Mouse (Mus musculus) layer of hippocampus, postnatal 36 days (tissue): ENCODE results near the gene Mtus2. TPM values are rescaled to one million over a fixed set of nuclear protein-coding genes. Genes with fewer than 3 reads are reported as not detected.

Experiments
- DNase-seq, 2 experiments: peaks; one replicate each; pipeline ENCODE4 v3.0.0; 2022
- total RNA-seq, 2 experiments: library from RNA; stranded (reverse); gene quantifications; 2 replicates each; pipeline ENCODE4 v1.2.3; 2021

The Mtus2 gene
- total RNA-seq, 2 experiments from 2014 or later: 31.4 to 32.1 TPM

DNA sequence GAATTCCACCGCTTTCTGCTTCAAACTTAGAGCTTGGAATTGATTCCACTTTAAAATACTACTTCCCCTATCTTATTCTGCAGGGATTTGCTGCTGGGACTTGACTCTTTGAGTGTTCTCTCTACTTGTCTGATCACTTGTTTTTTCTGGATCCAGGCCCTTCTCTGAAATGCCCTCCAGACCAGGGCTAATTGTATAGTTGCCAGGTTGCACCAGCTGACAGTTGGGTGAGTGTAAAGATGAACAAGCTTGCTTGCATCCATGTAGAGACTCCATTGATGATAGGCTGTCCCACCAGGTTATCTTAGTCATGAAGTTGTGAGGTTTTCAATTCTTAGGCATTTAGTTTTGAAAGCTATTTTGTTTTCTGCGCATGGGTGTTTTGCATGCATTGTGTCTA is 92.2 kb downstream of the Mtus2 start:
- no peak for DNase-seq

DNA sequence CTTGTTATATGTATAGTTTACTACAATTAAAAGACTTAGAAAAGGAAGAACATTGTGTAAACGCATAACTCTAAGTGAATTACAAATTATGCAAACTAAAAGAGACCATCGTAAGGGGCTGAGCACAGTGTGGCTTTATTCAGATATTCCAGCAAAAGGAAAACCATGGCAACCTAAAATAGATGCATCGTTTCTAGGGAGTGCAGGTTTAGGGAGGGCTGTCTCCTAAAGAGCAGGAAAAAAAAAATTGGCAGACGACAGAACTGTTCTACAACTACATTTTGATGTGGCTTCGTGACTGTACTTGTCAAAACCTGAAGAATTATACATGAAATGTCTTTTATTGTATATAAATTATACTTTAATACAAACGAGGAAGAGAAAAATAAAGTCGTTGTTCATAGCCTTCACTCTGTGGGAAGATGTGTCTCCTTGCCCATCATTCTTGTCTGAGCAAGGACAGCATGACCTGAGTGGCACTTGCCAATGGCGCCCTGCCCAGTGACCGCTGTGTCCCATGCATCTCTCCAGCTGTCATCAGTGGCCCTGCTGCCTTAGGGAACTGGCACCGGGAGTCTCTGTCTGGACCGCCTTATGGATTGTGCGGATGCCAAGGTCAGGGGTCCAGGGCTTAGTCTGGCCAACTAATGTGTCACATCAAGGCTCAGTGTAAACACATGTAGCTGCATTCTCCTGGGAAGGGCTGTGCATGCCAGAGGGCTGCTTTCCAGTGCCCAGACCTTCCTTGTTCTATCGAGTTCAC is 95.9 kb downstream of the Mtus2 start:
- DNase-seq: peak in 1 of 2 experiments; percentile 5

DNA sequence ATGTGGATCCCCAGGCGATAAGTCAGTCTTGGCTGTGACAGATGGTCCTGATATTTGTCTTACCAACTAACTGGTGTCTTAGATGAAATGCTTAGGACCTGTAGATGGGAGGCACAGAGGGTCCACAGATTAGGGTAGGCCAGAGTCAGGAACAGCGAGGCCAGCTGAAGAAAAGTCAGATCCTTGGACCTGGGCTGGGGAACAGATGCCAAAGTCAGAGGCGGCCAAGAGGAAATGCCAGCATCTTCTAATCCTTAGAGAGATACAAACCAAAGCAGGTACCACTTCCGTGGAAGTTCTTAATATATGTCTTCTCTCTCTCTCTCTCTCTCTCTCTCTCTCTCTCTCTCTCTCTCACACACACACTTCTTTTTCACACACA is 96.5 kb downstream of the Mtus2 start:
- no peak for DNase-seq

DNA sequence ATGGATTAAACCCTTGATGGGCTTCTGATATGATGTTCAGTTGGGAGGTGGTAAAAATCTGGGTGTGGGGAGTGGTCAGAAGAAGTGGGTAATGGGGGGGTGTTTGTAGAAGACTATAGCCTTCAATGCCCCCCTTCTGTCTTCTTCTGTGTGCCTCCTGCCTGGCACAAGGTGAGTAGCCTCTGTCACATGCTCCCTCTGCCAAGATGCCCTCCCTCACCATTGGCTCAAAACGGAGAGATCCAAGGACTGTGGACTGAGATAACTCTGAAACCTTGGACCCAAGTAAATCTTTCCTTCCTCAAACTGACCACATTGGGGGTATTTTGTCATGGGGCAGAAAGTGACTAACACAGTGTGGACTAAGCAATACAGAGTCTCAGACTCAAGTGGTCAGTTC is 99.7 kb downstream of the Mtus2 start:
- no peak for DNase-seq

DNA sequence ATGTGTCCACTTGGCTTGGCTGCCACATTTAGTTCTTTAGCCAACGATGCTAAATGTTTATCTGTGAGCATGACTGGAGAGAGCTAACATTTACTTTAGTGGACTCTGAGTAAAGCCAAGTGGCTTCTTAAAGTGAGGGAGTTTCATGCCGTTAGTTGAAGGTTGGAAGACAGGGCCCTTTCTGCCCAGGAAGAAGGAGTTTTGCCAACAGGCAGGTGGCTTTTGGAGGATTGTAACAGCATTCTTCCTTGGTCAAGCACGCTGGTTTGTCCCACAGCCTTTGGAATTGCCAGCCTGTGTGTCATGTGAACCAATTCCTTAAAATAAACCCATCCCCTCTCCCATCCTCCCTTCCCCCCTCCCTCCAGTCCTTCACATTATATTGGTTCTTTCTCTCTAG is 100.3 kb downstream of the Mtus2 start:
- no peak for DNase-seq

DNA sequence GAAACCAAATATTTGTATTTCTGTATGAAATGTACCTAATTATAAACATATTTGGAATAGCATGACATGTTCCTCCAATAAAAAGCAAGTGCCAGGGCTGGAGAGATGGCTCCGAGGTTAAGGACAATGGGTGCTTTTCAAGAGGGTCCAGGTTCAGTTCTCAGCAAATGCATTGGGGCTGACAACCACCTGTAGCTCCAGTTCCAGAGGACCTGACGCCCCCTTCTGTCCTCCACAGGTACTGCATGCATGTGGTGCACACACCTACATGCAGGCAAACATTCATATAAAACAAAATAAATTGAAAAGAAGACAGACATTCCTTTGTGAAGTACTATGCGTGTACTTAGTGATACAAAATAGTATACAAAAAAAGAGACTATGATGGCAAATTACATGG is 102.2 kb downstream of the Mtus2 start:
- DNase-seq: no peak

DNA sequence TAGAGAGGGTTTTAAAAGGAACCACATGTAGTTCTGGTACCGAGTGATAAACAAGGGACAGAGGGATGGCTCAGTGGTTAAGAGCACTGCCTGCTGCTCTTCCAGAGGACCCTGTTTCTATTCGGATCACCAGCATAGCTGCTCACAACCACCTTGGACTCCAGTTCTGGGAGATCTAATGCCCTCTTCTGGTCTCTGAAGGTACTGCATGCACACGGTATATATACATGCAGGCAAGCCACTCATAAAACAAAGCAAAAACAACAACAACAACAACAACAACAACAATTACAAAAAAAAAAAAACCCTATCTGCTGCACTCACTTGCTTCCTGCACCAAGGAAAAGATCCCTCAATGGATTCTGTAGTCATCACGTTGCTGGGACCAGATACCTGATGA is 104.7 kb downstream of the Mtus2 start:
- DNase-seq: no peak

DNA sequence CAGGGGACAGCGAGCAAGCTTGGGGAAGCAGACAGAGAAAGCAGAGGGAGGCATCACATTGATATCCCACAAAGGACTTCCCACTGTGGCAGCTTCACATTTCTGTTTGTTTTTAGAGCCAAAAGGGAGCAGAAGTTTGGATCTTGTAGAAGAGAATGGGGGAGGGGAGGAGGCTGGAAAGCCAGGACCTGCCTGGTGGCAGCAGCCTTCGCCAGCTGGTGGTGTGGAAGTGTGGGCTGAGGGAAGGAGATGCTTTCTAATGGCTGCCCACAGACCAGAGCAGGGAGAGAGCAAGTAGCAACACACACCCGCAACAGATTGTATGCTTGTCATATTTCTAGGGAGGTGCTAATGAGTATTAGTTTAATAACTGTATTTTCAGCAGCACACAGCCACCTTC is 106.6 kb downstream of the Mtus2 start:
- DNase-seq: peak in 1 of 2 experiments; percentile 14

DNA sequence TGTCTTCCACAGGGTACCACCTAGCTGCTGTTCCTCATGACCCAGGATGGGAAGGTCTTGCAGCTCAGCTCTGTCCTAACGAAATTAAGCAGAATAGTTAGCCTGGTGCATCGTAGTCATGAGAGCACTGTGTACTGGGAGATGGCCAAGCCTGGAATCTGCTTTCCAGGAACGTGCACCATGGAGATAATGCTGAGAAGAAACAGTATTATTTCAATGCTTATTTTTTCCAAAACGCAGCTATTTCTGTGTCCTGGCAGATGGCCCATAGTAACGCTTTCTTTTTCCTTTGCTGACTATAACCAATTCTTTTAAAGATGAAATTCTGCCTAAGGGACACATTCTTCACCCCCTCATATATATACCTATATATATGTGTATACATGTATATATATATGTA is 108.1 kb downstream of the Mtus2 start:
- peak in 1 of 2 experiments; percentile 7 for DNase-seq

DNA sequence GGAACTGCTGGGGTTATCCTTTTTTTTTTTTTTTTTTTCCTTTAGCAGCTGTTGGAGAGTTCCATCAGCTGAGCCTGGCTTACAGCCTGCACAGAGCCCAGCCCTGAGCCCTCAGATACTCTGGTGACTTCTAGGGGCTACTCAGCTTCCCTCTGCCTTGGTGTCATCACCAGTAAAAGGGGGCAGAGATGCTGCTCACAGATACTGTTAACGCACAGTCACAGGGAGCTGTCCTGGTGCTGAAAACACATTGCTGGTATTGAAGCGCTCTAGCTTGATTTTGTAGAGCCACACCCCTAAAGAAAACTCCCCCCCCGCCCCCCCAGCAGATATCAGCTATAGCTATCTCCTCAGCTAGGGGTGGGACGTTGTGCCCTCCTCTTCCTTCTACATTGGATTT is 112.8 kb downstream of the Mtus2 start:
- DNase-seq: no peak

DNA sequence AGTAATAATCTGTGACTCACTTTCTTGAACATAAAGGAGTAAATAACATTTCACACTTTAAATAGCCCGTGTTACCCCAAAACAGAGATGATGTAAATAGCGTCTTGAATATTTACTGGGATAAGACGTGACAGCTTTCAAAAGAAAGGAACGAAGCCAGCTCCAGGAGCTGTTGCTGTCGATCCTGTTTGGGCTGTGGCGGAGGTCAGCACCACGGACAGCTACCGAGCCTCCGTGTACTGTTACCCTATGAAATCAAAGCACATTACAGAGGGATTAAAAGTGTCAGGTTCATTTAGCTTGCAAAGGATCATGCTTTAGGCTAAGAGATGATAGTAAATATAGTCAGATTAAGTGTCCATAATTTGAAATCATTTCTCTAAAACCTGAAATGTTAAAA is 114.7 kb downstream of the Mtus2 start:
- DNase-seq: no peak

DNA sequence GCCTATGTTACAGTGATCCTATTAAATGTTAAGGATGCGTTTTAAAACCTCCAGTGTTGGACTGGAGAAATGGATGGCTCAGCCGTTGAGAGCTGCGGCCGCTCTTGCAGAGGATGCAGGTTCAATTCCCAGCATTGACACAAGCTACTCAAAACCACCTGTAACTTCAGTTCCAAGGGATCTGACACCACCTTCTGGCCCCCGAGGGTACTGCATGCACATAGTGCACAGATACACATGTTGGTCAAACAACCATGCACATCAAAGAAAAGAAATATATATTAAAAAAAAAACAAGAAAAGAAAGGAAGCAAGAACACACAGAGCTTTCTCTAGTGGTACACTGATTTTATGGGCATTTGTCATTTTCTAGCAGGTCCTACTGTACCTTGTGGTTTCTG is 116.3 kb downstream of the Mtus2 start:
- no peak for DNase-seq

DNA sequence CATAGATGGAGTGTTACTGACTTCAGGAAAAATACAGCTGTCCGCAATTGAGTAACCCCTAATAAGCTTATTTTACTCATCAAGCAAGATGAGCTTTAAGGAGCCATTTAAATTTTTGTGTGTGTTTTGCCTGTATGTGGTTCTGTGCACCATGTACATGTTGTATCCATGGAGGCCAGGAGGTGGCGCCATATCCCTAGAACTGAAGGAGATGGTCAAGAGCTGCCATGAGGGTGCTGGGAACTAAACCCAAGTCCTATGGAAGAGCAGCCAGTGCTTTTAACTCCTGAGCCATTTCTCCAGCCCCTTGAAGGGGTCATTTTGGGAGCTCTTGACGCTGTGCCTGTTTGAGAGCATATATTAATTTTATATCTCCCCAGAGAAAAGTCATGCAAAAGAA is 122.6 kb downstream of the Mtus2 start:
- DNase-seq: no peak

DNA sequence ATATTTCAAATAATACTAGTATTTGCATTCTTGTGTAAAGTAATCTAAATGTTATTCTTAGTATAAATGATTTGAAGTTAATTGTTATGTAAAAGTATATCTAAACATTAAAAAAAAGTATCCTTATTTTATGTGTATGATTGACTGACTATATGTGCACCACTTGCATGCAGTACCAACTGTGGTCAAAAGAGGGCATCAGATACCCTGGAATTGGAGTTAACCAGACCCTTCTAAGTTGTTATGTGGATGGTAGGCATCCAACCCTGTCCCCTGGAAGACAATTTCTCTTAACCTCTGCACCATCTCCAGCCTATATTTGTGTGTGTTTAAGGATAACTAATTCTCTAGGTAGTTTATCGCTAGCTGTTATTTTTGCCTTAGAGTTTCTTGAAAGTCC is 126.4 kb downstream of the Mtus2 start:
- DNase-seq: no peak

DNA sequence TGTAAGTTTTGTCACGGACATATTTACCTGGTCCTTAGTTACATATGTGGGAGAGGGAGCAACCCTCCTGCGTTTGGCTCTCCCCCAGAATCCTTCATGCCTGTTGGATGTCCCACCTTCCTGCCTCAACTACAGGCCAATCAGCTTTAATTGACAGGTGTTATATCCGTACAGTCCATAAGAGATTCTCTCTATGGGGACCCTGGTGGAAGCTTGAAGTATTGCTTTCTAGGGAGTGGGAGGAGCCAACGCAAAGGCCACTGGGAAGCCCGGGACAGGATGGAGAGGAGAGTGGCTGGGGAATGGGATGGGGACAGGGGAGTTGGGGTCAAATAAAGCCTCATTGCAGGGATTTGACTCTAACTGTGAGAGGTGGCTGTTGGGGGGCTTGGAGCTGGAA is 127.6 kb downstream of the Mtus2 start:
- DNase-seq: no peak

DNA sequence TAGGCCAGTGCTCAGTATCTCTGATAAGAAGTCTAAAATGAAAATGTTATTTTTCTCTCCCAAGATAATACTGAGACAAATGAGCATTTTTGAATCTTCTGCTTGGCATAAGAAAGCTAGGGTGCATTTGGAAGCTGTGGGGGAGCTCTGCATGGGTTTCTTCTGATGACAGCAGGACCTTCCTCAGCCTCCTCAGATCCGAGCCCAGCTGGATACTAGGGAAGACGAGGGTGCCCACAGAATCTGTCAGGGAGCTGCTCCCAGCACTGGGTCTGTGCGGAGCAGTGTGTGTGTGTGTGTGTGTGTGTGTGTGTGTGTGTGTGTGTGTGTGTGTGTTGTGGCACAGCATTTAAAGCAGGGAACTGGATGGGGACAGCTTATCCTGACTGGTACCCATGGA is 130.7 kb downstream of the Mtus2 start:
- DNase-seq: no peak

DNA sequence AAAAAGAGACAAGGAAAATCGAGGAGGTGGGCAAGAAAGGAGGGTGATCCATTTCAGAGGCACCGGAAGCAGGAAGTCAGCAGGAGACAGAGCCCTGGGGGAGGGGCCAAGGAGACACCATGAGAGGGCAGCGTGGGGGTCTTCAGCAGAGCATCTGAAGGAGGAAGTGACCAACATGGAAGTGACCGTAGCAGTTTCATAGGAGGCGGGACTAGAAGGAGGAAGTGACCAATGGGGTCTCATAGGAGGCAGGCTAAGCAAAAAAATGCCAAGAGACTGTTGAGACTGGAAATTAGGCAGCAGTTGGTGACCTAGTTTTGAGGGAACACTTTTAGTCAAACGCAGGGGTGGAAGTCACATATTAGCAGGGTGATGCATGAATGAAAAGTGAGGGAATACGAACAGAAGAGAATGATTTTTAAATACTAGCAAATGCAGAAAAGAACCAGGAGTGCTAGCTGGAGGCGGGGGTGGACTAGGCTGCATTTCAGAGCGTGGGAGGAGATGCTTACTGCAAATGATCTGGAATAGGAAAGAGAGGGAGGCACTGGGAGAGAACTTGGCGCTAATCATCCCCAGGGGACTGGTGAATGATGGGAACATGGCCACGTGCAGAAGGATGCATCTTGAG is 133.2 kb downstream of the Mtus2 start:
- peak; percentile 68 to 70 for DNase-seq

DNA sequence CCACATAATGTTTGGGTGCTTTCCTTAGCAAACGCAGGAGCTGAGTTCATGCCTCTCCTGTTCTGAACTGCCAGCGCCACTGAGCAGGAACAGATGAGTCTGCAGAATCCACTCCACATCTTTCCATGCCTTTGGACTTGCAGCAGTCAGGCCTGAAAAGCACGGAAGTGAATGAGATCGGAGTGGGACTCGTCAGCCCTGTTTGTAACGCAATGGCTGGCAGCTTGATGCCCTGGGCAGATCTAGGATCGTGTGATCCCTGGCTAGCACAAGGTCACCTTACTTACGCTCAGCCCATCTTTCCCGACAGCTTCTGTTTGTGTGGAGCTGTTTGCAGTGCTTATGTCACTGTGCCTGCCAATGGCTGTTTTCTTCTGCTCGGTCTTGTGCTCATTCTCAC is 137.5 kb downstream of the Mtus2 start:
- no peak for DNase-seq

DNA sequence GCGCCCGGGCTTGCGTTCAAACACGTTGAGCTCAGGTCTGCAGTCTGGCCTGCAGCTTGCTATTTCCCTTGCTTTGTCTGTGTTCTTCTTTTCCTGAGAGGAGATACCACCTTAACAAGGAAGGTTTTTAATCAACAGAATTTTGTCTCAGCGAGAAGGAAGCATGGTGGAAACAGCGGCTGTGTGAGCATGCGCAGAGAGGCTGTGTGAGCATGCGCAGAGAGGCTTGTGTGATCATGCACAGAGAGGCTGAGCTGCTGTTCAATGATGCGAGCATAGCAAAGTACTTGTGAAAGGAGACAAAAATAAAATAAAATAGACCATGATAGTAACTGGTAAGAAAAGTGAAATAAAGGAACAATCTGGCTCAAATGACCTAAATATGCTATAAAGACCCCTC is 142.2 kb downstream of the Mtus2 start:
- DNase-seq: no peak

DNA sequence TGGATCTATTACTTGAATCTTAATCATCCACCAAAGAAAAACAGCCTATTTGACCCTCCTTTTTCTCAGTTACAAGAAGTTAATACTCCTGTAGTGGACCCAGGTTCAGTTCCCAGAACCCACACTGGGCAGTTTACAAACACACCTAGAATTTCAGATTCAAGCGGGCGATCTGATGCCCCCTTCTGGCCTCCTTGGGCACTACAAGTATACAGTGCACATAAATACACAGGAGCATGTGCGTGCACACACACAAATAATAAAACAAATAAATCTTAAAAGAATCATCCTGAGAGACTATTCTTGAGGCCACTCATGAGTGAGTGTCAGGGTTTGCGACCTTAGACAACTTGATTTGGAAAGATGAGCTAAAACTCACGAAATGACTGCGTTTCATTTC is 150.2 kb downstream of the Mtus2 start:
- DNase-seq: no peak

DNA sequence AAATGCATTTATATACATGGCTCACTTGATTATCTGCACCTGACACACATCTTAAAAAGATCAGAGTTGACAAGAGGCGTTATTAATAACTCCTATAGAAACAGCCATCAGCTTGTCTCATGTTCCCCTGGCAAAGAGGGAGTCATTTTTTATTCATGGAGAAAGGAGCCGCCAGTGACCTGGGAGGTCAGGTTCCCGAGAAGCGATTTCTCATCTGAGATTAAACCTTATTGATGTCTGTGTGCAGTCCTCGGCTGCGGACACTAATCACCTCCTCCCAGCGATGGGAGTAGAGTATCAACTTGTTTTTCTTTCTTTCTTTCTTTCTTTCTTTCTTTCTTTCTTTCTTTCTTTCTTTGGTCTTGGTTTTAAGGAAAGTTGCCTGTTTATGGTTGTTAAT is 150.8 kb downstream of the Mtus2 start:
- DNase-seq: no peak

DNA sequence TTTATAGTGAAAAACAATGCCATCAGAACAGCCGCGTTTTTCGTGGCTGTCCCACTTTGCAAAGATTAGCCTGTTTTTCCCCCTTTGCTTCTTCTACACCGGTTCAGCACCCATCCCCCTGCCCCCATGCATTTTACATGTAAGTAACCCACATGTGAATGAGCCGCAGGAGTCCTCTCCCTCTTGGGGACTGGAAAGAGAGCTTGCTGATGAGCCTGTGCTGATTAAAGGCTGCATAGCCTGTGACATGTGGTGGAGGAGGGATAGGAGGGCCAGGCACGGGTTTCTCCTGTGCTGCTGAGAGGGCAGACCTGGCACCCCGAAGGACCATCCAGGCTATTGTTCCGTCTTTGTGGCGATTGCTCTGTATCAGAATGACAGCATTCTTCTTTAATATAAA is 151.2 kb downstream of the Mtus2 start:
- no peak for DNase-seq

DNA sequence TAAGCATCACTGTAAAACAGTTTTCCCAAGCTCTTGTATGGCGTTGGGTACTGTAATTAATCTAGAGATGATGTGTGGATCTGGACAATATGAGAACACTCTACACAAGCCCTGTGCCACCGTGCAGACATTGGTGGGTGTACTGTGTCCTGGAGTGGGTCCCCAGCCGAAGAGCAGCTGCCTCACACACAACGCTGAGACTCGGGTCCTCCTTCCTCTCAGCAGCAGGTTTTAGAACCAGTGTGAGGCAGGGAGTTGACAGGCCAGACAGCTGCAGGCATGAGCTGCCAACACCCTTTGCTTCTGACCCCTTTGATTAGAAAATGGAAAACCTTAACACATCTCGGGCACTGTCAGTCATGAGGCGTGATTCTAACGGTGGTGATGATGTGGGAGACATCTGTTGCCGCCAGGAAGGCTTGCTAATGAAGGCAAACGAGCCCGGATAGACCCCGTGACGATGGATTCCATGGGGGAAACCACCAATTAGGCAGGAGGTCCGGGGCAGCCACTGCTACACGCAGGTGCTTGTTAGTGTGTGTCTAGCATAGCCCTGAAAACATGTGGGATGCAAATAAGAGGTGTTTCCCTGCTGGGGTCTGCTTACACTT is 158.2 kb downstream of the Mtus2 start:
- DNase-seq: no peak

DNA sequence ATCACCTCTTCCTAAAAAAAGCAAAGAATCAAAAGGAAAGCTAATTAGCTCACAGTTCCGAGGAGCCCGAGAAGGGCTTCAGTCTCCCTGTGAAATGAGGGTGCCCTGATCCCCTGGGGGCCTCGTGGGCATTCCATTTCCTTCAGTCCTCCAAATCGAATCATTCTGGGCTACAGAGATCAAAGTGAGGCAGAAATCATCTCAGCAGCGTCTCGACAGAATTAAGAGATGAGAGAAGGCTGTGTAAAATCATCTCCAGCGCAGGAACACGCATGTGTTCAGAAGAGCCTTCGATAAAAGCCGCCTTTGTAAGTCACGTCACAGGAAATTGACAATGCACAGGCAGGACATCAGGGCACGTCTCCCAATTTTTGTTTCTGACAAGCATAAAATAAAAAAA is 167.2 kb downstream of the Mtus2 start:
- no peak for DNase-seq
